Comparison of ENCODE assay signal across 31 mouse cellular contexts in genomic region chr2:174612386-174613063, GRCm38 (mm10). TPM values are rescaled to one million over a fixed set of nuclear protein-coding genes. Genes with fewer than 3 reads are reported as not detected.
DNase-seq lines count a peak whose midpoint lies in the region; ATAC-seq and TF ChIP-seq lines count a peak whose summit lies in the region.
"Had no signal": no experiment of that assay in that cellular context is flagged by ENCODE, and none has a peak within 500 bp of the region (broad histone marks: within the 10 kb centered on the region; RNA-seq: fewer than 3 reads in every experiment).

No protein-coding gene starts in this region.

- no peak overlapping the region for H3K27ac ChIP-seq in liver, postnatal 0 days (ENCODE audit: low read depth)
- H3K27ac ChIP-seq in liver, embryonic 11.5 days (ENCODE audit: low read depth, low read length), result no peak overlapping the region
- H3K27ac ChIP-seq: embryonic facial prominence, embryonic 13.5 days; forebrain, embryonic 13.5 days; gastrocnemius, adult 2 months; heart, embryonic 15.5 days; hindbrain, embryonic 14.5 days; layer of hippocampus, adult 2 months; limb, embryonic 15.5 days; liver, embryonic 15.5 days; midbrain, embryonic 12.5 days; stomach, embryonic 15.5 days had no signal

- no peak for TF ChIP-seq CTCF in liver, postnatal 0 days (IDR thresholded peaks at IDR 0.05; ENCODE audit: low read depth)

- WGBS in liver, postnatal 0 days (ENCODE audit: insufficient replicate concordance), result 37% methylated on average over 2 of the region's 2 CpGs
- 52% methylated on average over 2 of the region's 2 CpGs for WGBS in liver, embryonic 11.5 days

- H3K9ac ChIP-seq in liver, postnatal 0 days (replicated peaks), result no peak overlapping the region
- H3K9ac ChIP-seq in liver, embryonic 11.5 days (ENCODE audit: low read depth, low read length), result no peak overlapping the region
- H3K9ac ChIP-seq: embryonic facial prominence, embryonic 13.5 days; forebrain, embryonic 13.5 days; heart, embryonic 15.5 days; hindbrain, embryonic 14.5 days; limb, embryonic 15.5 days; liver, embryonic 15.5 days; midbrain, embryonic 12.5 days; stomach, embryonic 15.5 days had no signal

- H3K4me1 ChIP-seq in liver, postnatal 0 days (ENCODE audit: insufficient read depth), result peaks cover 5% of the 10 kb centered on the region
- no peaks in the 10 kb centered on the region for H3K4me1 ChIP-seq in liver, embryonic 11.5 days (replicated peaks; ENCODE audit: control insufficient read depth, insufficient read depth, low read length)
- H3K4me1 ChIP-seq: embryonic facial prominence, embryonic 13.5 days; forebrain, embryonic 13.5 days; limb, embryonic 15.5 days; midbrain, embryonic 12.5 days; stomach, embryonic 15.5 days had no signal

- H3K4me2 ChIP-seq in liver, postnatal 0 days (ENCODE audit: low read depth, low read length), result peak overlapping the region; percentile 62
- H3K4me2 ChIP-seq in liver, embryonic 11.5 days, result no peak overlapping the region
- H3K4me2 ChIP-seq: embryonic facial prominence, embryonic 13.5 days; forebrain, embryonic 13.5 days; heart, embryonic 15.5 days; hindbrain, embryonic 14.5 days; limb, embryonic 15.5 days; liver, embryonic 15.5 days; midbrain, embryonic 12.5 days; stomach, embryonic 15.5 days had no signal

- H3K36me3 ChIP-seq in liver, postnatal 0 days (replicated peaks; ENCODE audit: insufficient read depth, low read length), result no peaks in the 10 kb centered on the region
- no peaks in the 10 kb centered on the region for H3K36me3 ChIP-seq in liver, embryonic 11.5 days (ENCODE audit: control insufficient read depth, insufficient read depth, low read length)
- H3K36me3 ChIP-seq: embryonic facial prominence, embryonic 13.5 days; heart, embryonic 15.5 days; limb, embryonic 15.5 days; liver, embryonic 15.5 days; midbrain, embryonic 12.5 days; stomach, embryonic 15.5 days had no signal

- no peak for ATAC-seq in liver, postnatal 0 days
- ATAC-seq in liver, embryonic 11.5 days (replicated peaks; ENCODE audit: low FRiP score), result no peak
- peak; percentile 65 for ATAC-seq in inflammation-experienced regulatory T-cells, adult 6 months
- ATAC-seq: forebrain, embryonic 13.5 days; intestine, embryonic 16.5 days had no signal

- TF ChIP-seq EP300 in liver, postnatal 0 days (IDR thresholded peaks at IDR 0.05; ENCODE audit: low read depth), result no peak

- no peak for DNase-seq in liver, postnatal 0 days
- no peak for DNase-seq in liver, embryonic 11.5 days (ENCODE audit: low spot score)
- DNase-seq in T-cell, adult 2 months (ENCODE audit: low spot score), result peak; percentile 25
- no peak for DNase-seq in layer of hippocampus, postnatal 14 days (ENCODE audit: low spot score in 2 of 2)
- no peak for DNase-seq in left cerebral cortex, postnatal 4 days
- no peak for DNase-seq in layer of hippocampus, adult 18-20 months (ENCODE audit: low spot score in 2 of 2)
- DNase-seq: cerebellum, adult 2 months; cerebellum, postnatal 25 days; embryo, embryonic 11 days; gastrocnemius, adult 2 months; heart, postnatal 36 days; kidney, adult 9 months; kidney, postnatal 14 days; layer of hippocampus, postnatal 36 days; lung, postnatal 4 days; right cerebral cortex, postnatal 25 days; spleen, adult 18-20 months; thymus, postnatal 4 days had no signal

- H3K9me3 ChIP-seq in liver, postnatal 0 days (ENCODE audit: low read length), result no peaks in the 10 kb centered on the region
- no peaks in the 10 kb centered on the region for H3K9me3 ChIP-seq in liver, embryonic 11.5 days (ENCODE audit: control insufficient read depth, low read length)
- H3K9me3 ChIP-seq: embryonic facial prominence, embryonic 13.5 days; forebrain, embryonic 13.5 days; heart, embryonic 15.5 days; limb, embryonic 15.5 days; liver, embryonic 15.5 days; midbrain, embryonic 12.5 days; stomach, embryonic 15.5 days had no signal

- H3K4me3 ChIP-seq in liver, postnatal 0 days (ENCODE audit: low read depth, low read length), result no peak overlapping the region
- no peak overlapping the region for H3K4me3 ChIP-seq in liver, embryonic 11.5 days (ENCODE audit: low read depth, low read length)
- H3K4me3 ChIP-seq: embryonic facial prominence, embryonic 13.5 days; forebrain, embryonic 13.5 days; gastrocnemius, adult 2 months; heart, embryonic 15.5 days; layer of hippocampus, adult 2 months; limb, embryonic 15.5 days; liver, embryonic 15.5 days; midbrain, embryonic 12.5 days; stomach, embryonic 15.5 days had no signal

- H3K27me3 ChIP-seq in liver, postnatal 0 days (ENCODE audit: insufficient read depth, low read length), result no peaks in the 10 kb centered on the region
- H3K27me3 ChIP-seq in liver, embryonic 11.5 days (replicated peaks; ENCODE audit: control insufficient read depth, insufficient read depth, low read length), result no peaks in the 10 kb centered on the region
- H3K27me3 ChIP-seq: embryonic facial prominence, embryonic 13.5 days; forebrain, embryonic 13.5 days; heart, embryonic 15.5 days; limb, embryonic 15.5 days; liver, embryonic 15.5 days; midbrain, embryonic 12.5 days; stomach, embryonic 15.5 days had no signal

- intact Hi-C loops in left cerebral cortex, postnatal 4 days (cut with DNase I), result no loop called here

RNA-seq across cellular contexts. Expression of gene Zfp831, which starts 30.8 kb away (rescaled TPM):
- 0.04 and 0.07 TPM in 2 replicates for polyA plus RNA-seq in liver, postnatal 0 days (2015; fragmentation: Nextera tagmentation; extraction: Ambion mirVana)
- 0.01 TPM in 1 of 2 replicates, not detected in the other for polyA plus RNA-seq in liver, embryonic 11.5 days (2014; fragmentation: Nextera tagmentation; extraction: Ambion mirVana)
- polyA plus RNA-seq in inflammation-experienced regulatory T-cells, adult 6 months (2017; shearing (Covaris generic)), result 1 to 10 TPM; 7.7 to 9.6 (median 9.0) TPM
- 1 to 10 TPM; 9.4 to 9.7 TPM for total RNA-seq in layer of hippocampus, postnatal 14 days (2021)
- under 1 TPM; 0.30 to 0.52 TPM for total RNA-seq in left cerebral cortex, postnatal 4 days (2021)
- 10 to 100 TPM; 24.0 to 26.3 TPM for total RNA-seq in layer of hippocampus, adult 18-20 months (2021)
- total RNA-seq: gastrocnemius, adult 2 months had no signal
- polyA plus RNA-seq: forebrain, embryonic 13.5 days; hindbrain, embryonic 14.5 days; limb, embryonic 15.5 days; lung, embryonic 16.5 days; neural tube, embryonic 11.5 days had no signal

Comparison
In these comparisons a context has a peak if more than half of its experiments do, and no peak if none do; other contexts are left out.
1. RNA of gene Zfp831, which starts 30.8 kb away (total RNA-seq): 24.0 to 26.3 TPM in layer of hippocampus, adult 18-20 months and 9.4 to 9.7 TPM in layer of hippocampus, postnatal 14 days; 0.30 to 0.52 TPM in left cerebral cortex, postnatal 4 days; every median in the first group is over 4 times any median in the second.